Mouse (Mus musculus) erythroblast, embryonic 14.5 days (primary cell): Measurements from ENCODE around the gene Slc27a1. TPM values are rescaled to one million over a fixed set of nuclear protein-coding genes. Genes with fewer than 3 reads are reported as not detected.
A peak's percentile ranks its signal among the peaks of the same experiment; 100 is the strongest.

Experiments
- H3K27me3 ChIP-seq: 2 replicates; pipeline ENCODE4 v1.6.1; 2012; ENCODE audit warnings: inconsistent platforms; ENCODE audit not compliant: control insufficient read depth
- H3K36me3 ChIP-seq: 2 replicates; pipeline ENCODE4 v1.6.1; 2012; ENCODE audit warnings: mild to moderate bottlenecking, inconsistent platforms; ENCODE audit not compliant: control insufficient read depth
- H3K4me1 ChIP-seq: 2 replicates; pipeline ENCODE4 v1.6.1; 2012; ENCODE audit warnings: inconsistent platforms; ENCODE audit not compliant: control insufficient read depth
- H3K4me3 ChIP-seq: replicated peaks from 2 replicates; pipeline ENCODE3; 2012; ENCODE audit warnings: moderate library complexity, mild to moderate bottlenecking, inconsistent platforms
- H3K9me3 ChIP-seq: 2 replicates; pipeline ENCODE4 v1.6.1; 2012; ENCODE audit warnings: low read length, inconsistent platforms, mixed read lengths; ENCODE audit not compliant: control insufficient read depth
- GATA1 ChIP-seq: IDR thresholded peaks from 2 replicates; pipeline ENCODE4 v1.6.1; 2012; ENCODE audit warnings: low read length, inconsistent platforms, mixed read lengths
- TAL1 ChIP-seq: IDR thresholded peaks from 3 replicates; pipeline ENCODE4 v1.6.1; 2012; ENCODE audit warnings: low read length, inconsistent platforms, mixed read lengths
- polyA plus RNA-seq: library from polyadenylated mRNA; stranded (reverse); fragments of >175 nt; gene quantifications from 2 replicates; pipeline ENCODE4 v1.2.3, GENCODE M21; 2012

Slc27a1 gene
- polyA plus RNA-seq, 1 experiment: 0.03 TPM

GRCm38 (mm10) chr8:71566501-71566900 lies 2.2 kb upstream of the Slc27a1 start, which contains the start of gene Nxnl1:
Nxnl1 (minus strand) TSS chr8:71566601.
- Histone ChIP-seq H3K27me3 (peaks cover 71% of the 10 kb centered on the region), H3K4me3 (no peak within 1 kb of the TSS), H3K36me3 (no peaks in the 10 kb centered on the region), H3K4me1 (peaks cover 26% of the 10 kb centered on the region), H3K9me3 (peaks cover 5% of the 10 kb centered on the region)
- TF ChIP-seq GATA1: no peak
- no peak for TF ChIP-seq TAL1

- no peak for TF ChIP-seq TAL1
- no peak for TF ChIP-seq GATA1
- no peak overlapping the region for H3K4me3 ChIP-seq
- H3K36me3 ChIP-seq: no peaks in the 10 kb centered on the region
- peaks cover 70% of the 10 kb centered on the region for H3K27me3 ChIP-seq
- peaks cover 5% of the 10 kb centered on the region for H3K9me3 ChIP-seq
- H3K4me1 ChIP-seq: peaks cover 23% of the 10 kb centered on the region
Observed at GRCm38 (mm10) chr8:71567587-71567986, 1.1 kb upstream of the Slc27a1 start.

- no peaks in the 10 kb centered on the region for H3K36me3 ChIP-seq
- no peak overlapping the region for H3K4me3 ChIP-seq
- peaks cover 61% of the 10 kb centered on the region for H3K27me3 ChIP-seq
- peaks cover 19% of the 10 kb centered on the region for H3K4me1 ChIP-seq
- H3K9me3 ChIP-seq: peaks cover 4% of the 10 kb centered on the region
- no peak for TF ChIP-seq TAL1
- no peak for TF ChIP-seq GATA1
Observed at GRCm38 (mm10) chr8:71568941-71569340, 259 bp downstream of the Slc27a1 start.

GRCm38 (mm10) chr8:71569366-71570290 lies 946 bp downstream of the Slc27a1 start:
- no peaks in the 10 kb centered on the region for H3K36me3 ChIP-seq
- H3K9me3 ChIP-seq: no peaks in the 10 kb centered on the region; the same call in 1 of the 2 replicates
- peak overlapping the region; percentile 57 for H3K4me3 ChIP-seq
- no peak for TF ChIP-seq GATA1
- no peak for TF ChIP-seq TAL1
- peaks cover 19% of the 10 kb centered on the region for H3K4me1 ChIP-seq
- peaks cover 59% of the 10 kb centered on the region for H3K27me3 ChIP-seq

DNA sequence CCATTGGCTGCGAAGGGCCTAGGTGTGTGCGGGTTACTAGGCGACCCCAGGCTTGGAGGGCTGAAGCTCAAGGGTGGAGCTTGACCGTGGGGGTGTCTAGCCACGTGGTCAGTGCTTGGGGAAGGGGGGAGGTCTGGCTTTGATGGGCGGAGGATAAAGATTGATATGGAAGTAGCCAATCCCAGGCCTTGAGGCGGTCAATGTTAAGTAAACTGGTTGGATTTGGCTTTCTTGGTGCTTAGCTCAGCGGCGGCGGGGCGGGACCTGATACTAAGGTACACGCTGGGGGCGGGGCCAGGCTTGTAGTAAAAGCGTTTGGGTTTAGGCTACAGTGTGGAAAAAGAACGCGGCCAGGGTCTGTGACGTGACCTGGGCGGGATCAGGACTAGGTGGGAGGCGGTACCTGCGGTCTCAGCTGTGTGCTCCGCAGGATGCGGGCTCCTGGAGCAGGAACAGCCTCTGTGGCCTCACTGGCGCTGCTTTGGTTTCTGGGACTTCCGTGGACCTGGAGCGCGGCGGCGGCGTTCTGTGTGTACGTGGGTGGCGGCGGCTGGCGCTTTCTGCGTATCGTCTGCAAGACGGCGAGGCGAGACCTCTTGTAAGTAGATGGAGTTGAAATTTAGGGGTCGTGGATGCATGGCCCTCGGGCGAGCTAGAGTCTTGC lies 1.7 kb downstream of the Slc27a1 start:
- H3K4me1 ChIP-seq: peaks cover 19% of the 10 kb centered on the region

GRCm38 (mm10) chr8:71572077-71572476 lies 3.4 kb downstream of the Slc27a1 start:
- no peak overlapping the region for H3K4me3 ChIP-seq
- H3K36me3 ChIP-seq: no peaks in the 10 kb centered on the region
- peaks cover 19% of the 10 kb centered on the region for H3K4me1 ChIP-seq
- no peak for TF ChIP-seq TAL1
- TF ChIP-seq GATA1: no peak
- peaks cover 52% of the 10 kb centered on the region for H3K27me3 ChIP-seq
- H3K9me3 ChIP-seq: no peaks in the 10 kb centered on the region; the same call in 1 of the 2 replicates

More for the DNA sequence above, 1.7 kb downstream of the Slc27a1 start:
- no peaks in the 10 kb centered on the region; the same call in 1 of the 2 replicates for H3K9me3 ChIP-seq
- no peak for TF ChIP-seq GATA1
- TF ChIP-seq TAL1: no peak
- H3K4me3 ChIP-seq: peak overlapping the region; percentile 57
- H3K27me3 ChIP-seq: peaks cover 56% of the 10 kb centered on the region
- no peaks in the 10 kb centered on the region for H3K36me3 ChIP-seq

- no peak overlapping the region for H3K4me3 ChIP-seq
- peaks cover 19% of the 10 kb centered on the region for H3K4me1 ChIP-seq
Observed at GRCm38 (mm10) chr8:71572847-71573633, 4.4 kb downstream of the Slc27a1 start.

GRCm38 (mm10) chr8:71574426-71574825 lies 5.7 kb downstream of the Slc27a1 start:
- Histone ChIP-seq H3K4me1 (peaks cover 16% of the 10 kb centered on the region), H3K9me3 (no peaks in the 10 kb centered on the region; the same call in 1 of the 2 replicates)

More at GRCm38 (mm10) chr8:71572847-71573633, 4.4 kb downstream of the Slc27a1 start:
- H3K9me3 ChIP-seq: no peaks in the 10 kb centered on the region; the same call in 1 of the 2 replicates
- H3K36me3 ChIP-seq: no peaks in the 10 kb centered on the region
- H3K27me3 ChIP-seq: peaks cover 43% of the 10 kb centered on the region
- TF ChIP-seq GATA1 (no peak), TAL1 (no peak)

More at GRCm38 (mm10) chr8:71574426-71574825, 5.7 kb downstream of the Slc27a1 start:
- TF ChIP-seq TAL1 (no peak), GATA1 (no peak)
- H3K4me3 ChIP-seq: no peak overlapping the region
- no peaks in the 10 kb centered on the region for H3K36me3 ChIP-seq
- peaks cover 29% of the 10 kb centered on the region for H3K27me3 ChIP-seq
